Mouse (Mus musculus): Measurements from ENCODE around the gene Gm10130.
A peak's percentile ranks its signal among the peaks of the same experiment; 100 is the strongest.
"Not testable (repeated sequence)": the region's sequence is repeated elsewhere in the genome, so short reads cannot be mapped to it uniquely, and the experiment has no call there.

Gm10130 gene

DNA sequence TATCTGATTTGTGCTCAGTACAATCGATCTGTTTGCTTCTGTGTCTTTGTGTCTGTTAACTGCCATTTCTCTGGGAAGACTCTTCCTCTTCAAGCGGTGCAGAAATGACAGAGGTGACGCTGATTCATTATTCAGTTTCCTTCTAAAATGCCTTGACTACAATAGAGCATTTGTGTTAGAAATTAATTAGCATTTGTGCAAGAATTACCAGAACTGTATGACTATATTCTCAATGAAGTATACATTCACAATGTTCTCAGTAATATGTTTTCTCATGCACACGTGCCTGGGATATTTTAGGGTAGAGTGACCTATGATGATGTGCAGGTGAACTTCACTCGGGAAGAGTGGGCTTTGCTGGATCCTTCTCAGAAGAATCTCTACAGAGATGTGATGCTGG lies at the start of gene Gm10130:
Gm10130 (plus strand) TSS at position 301 of the 400 bp plus-strand sequence.
- DNase-seq = no peak

DNA sequence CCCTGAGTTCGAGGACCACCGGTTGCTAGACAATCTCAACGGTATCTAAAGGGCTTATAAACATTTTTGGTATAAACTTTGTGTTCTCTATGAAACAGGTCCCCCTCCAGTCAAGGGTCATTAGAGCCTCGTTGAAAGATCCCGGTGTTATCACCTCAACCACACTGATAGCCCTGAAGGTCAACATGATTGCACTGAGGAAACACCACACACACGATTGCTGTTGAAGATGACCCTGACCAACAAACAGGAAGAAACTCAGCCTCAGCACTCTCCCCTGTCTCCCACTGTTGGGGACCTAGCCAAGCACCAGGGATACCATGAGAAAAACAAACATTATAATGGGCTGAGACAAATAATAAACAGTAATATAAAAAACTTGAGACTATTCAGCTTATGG lies 29.8 kb upstream of the Gm10130 start:
- no peak for DNase-seq

DNA sequence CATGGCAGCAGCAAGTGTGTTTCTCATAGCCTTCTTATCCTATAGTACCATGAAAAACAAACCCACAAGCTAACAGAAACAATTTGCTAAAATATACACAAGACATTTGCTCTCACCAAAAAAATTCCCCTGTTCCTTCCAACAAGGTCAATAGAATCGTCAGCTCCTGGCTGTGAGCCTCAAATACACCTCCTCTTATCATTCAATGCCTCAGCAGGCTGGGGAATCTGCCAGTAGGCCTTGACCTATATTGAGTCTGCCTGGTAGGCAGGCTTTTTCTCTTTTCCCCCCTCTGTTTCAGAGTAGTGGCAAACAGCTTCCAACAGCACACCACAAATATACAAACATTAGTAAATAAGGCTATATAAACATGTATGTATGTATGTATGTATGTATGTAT lies 24.4 kb upstream of the Gm10130 start:
- no peak for DNase-seq

GRCm38 (mm10) chr2:150307183-150307773 lies 16.2 kb upstream of the Gm10130 start:
- DNase-seq = peak; percentile 7 to 30

DNA sequence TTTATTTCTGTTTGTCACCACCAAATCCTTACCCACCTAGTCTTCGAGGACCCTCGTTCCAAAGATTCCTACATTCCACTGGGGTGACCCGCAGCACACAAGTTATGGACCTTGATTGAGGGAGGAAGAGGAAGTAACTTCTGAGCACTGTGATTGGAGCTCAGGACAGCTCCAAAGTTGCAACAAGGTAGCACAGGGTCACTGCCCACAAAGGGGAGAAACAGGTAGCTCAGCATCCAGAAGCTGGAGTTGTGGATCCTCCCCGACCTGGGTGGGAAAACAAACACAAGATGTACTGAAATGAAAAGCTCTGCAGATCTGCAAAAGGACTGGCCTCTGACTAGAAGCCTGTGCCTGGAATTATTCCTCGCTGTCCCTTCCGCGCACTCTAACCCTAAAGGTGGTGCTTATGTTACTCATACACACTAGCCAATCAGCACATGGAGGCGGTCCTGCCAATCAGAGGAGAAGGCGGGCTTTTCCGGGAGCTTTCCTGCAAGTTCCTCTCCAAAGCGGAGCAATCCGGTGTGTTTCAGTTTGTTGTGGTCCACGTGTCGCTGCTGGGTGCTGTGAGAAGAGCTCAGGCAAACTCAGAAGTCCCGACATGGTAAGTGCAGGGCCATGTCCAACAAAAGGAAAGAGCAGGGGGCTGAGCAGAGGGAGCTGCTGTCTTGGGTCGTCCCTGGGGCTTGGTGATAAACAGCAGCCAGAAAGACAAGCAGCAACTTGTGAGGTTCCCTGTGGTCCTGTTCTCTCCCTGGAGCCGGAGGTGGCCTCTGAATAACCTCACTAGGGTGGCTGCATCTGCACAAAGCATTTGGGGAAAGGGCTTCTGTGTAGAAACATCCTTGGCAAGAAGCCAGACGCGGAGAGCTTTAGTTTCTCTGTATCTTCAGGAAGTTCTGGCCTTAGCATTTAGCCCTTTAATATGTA lies 12.3 kb upstream of the Gm10130 start:
- peak; percentile 84 to 86 for DNase-seq

- no peak for DNase-seq
Measured at GRCm38 (mm10) chr2:150316140-150316539, 7.4 kb upstream of the Gm10130 start.

GRCm38 (mm10) chr2:150318973-150319372 lies 4.5 kb upstream of the Gm10130 start:
- no peak for DNase-seq

GRCm38 (mm10) chr2:150357136-150357535 lies 33.6 kb downstream of the Gm10130 start:
- not testable (repeated sequence) for DNase-seq

DNA sequence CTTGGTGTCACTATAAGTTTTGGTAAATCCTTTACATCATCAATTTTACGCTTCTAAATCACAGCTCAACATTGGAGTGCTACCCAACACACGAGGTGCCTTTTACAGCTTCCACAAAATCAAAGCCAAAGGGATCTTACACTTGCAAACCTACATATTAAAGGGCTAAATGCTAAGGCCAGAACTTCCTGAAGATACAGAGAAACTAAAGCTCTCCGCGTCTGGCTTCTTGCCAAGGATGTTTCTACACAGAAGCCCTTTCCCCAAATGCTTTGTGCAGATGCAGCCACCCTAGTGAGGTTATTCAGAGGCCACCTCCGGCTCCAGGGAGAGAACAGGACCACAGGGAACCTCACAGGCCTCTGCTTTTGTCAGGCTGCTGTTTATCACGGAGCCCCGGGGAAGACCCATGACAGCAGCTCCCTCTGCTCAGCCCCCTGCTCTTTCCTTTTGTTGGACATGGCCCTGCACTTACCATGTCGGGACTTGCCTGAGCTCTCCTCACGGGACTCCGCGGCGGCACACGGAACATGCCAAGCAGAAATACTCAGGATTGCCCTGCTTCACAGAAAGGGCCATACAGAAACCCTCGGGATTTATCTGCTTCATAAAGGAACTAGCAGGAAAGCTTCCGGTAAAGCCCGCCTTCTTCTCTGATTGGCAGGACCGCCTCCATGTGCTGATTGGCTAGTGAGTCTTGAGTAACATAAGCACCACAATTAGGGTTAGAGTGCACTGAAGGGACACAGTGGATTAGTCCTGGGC lies 38.8 kb downstream of the Gm10130 start, which contains the start of gene 3300002I08Rik:
3300002I08Rik (minus strand) TSS at position 653 of the 765 bp plus-strand sequence.
- DNase-seq = peak; percentile 80 to 82

GRCm38 (mm10) chr2:150362878-150363229 lies 39.4 kb downstream of the Gm10130 start:
- DNase-seq = no peak

GRCm38 (mm10) chr2:150385553-150386106 lies 62.1 kb downstream of the Gm10130 start:
- DNase-seq = not testable (repeated sequence)

GRCm38 (mm10) chr2:150390198-150390597 lies 66.7 kb downstream of the Gm10130 start:
- no peak for DNase-seq

GRCm38 (mm10) chr2:150412146-150412545 lies 88.6 kb downstream of the Gm10130 start:
- not testable (repeated sequence) for DNase-seq
